Mouse (Mus musculus) heart, embryonic 11.5 days (tissue): ENCODE results near the gene Sgpp1. TPM values are rescaled to one million over a fixed set of nuclear protein-coding genes. Genes with fewer than 3 reads are reported as not detected.

Experiments
- ATAC-seq: fragments of 200-750 bp; cut with Nextera tagmentation; replicated peaks from 2 replicates; pipeline ENCODE4 v1.8.0; 2017; ENCODE audit warnings: moderate library complexity; ENCODE audit not compliant: insufficient number of reproducible peaks, low FRiP score, low TSS enrichment
- H3K27ac ChIP-seq: fragments of 300-500 bp; sonication (generic); 2 replicates; pipeline ENCODE4 v1.5.1; 2014; ENCODE audit warnings: mild to moderate bottlenecking, low read depth, low read length
- H3K27me3 ChIP-seq: fragments of 300-500 bp; sonication (generic); 2 replicates; pipeline ENCODE4 v1.6.1; 2014; ENCODE audit warnings: mild to moderate bottlenecking, low read length, mixed read lengths; ENCODE audit not compliant: control insufficient read depth, insufficient read depth
- H3K36me3 ChIP-seq: fragments of 300-500 bp; sonication (generic); 2 replicates; pipeline ENCODE4 v1.6.1; 2014; ENCODE audit warnings: mild to moderate bottlenecking, low read length, moderate library complexity, mixed read lengths; ENCODE audit not compliant: control insufficient read depth, insufficient read depth
- H3K4me1 ChIP-seq: fragments of 300-500 bp; sonication (generic); 2 replicates; pipeline ENCODE4 v1.6.1; 2014; ENCODE audit warnings: low read length; ENCODE audit not compliant: control insufficient read depth, insufficient read depth
- H3K4me2 ChIP-seq: fragments of 300-500 bp; sonication (generic); 2 replicates; pipeline ENCODE4 v1.6.1; 2014; ENCODE audit warnings: mild to moderate bottlenecking, moderate library complexity
- H3K4me3 ChIP-seq: fragments of 300-500 bp; sonication (generic); 2 replicates; pipeline ENCODE4 v1.5.1; 2014; ENCODE audit warnings: low read depth, low read length
- H3K9ac ChIP-seq: fragments of 300-500 bp; sonication (generic); 2 replicates; pipeline ENCODE4 v1.6.1; 2014; ENCODE audit warnings: mild to moderate bottlenecking, low read depth, low read length, moderate library complexity
- H3K9me3 ChIP-seq: fragments of 300-500 bp; sonication (generic); replicated peaks from 2 replicates; pipeline ENCODE4 v1.6.1; 2016; ENCODE audit warnings: low read length; ENCODE audit not compliant: control insufficient read depth
- WGBS: fragments of 180-500 bp; shearing (Covaris S2); extraction: QIAGEN DNeasy Blood & Tissue Kit; methylation state at CpG from one replicate; pipeline ENCODE4 v1.1.7; 2014; ENCODE audit not compliant: insufficient replicate concordance; 5-methylcytosine and 5-hydroxymethylcytosine counted together
- polyA plus RNA-seq: library from polyadenylated mRNA; unstranded; fragments of >200 nt; fragmentation: Nextera tagmentation; extraction: Ambion mirVana; gene quantifications from 2 replicates; pipeline ENCODE4 v1.2.1, GENCODE M21; 2014

Sgpp1 gene
- 17.1 and 19.9 TPM in 2 replicates for polyA plus RNA-seq

GRCm38 (mm10) chr12:75735246-75736200 is at the start of gene Sgpp1:
Gene Sgpp1, minus strand, starts transcription at chr12:75735729.
- 1% methylated on average over 84 of the region's 105 CpGs for WGBS
- peak; percentile 85 for ATAC-seq
- H3K27ac ChIP-seq = peak within 1 kb of the TSS; percentile 71

DNA sequence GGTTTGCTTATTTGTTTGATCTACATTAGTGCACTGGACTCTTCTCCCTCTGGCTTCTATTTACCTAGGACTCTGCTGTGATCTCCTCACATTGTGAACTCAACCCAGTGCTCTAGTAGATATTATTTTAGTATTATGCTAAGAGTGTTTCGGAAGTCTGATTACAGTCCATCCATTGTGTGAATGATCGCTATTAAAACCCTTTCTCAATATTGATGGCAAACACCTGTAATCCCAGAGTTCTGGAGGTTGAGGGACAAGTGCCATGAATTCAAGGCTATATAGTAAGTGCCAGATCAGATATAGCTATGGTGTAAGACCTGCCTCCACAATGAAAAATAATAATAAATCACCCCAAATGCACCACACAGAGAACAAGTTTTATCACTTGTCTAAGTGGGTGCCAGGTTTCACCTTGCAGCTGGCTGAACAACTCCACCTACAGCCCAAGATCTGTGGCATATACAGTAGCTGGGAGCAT is 48.8 kb upstream of the Sgpp1 start:
- Histone ChIP-seq H3K9me3 (no peaks in the 10 kb centered on the region), H3K4me2 (no peak overlapping the region), H3K4me3 (no peak overlapping the region), H3K36me3 (no peaks in the 10 kb centered on the region), H3K27me3 (no peaks in the 10 kb centered on the region), H3K4me1 (no peaks in the 10 kb centered on the region), H3K27ac (no peak overlapping the region), H3K9ac (no peak overlapping the region)
- WGBS = 77% methylated on average over 2 of the region's 2 CpGs
- no peak for ATAC-seq

More at GRCm38 (mm10) chr12:75735246-75736200, at the start of gene Sgpp1:
- Histone ChIP-seq H3K9ac (peak within 1 kb of the TSS; percentile 95), H3K4me3 (peak within 1 kb of the TSS; percentile 74), H3K4me2 (peak within 1 kb of the TSS; percentile 97), H3K9me3 (no peaks in the 10 kb centered on the region), H3K4me1 (peaks cover 6% of the 10 kb centered on the region), H3K36me3 (no peaks in the 10 kb centered on the region), H3K27me3 (no peaks in the 10 kb centered on the region)

DNA sequence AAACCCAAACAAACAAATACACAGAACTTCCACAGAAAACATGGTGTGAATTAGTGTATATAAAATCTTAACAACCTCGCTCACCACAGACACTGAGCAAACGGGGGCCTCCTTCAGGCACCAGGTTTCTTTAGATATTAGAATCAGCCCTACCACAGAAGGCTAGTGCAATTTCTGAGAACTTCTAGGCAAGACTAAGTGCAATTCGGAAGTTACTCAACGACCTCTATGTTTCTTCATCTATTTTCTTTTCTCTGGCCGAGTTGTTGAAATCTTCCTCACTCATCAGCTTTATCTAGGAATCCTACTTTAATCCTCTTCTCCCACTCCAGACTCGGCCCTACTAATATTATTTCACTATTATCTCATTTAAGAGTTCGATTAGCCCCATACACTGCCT is 46.5 kb upstream of the Sgpp1 start:
- Histone ChIP-seq H3K36me3 (no peaks in the 10 kb centered on the region), H3K27me3 (no peaks in the 10 kb centered on the region)
- whole genome bisulfite sequencing = 66% methylated on average over 7 of the region's 7 CpGs

GRCm38 (mm10) chr12:75781445-75781844 is 45.9 kb upstream of the Sgpp1 start:
- Histone ChIP-seq H3K27me3 (no peaks in the 10 kb centered on the region), H3K36me3 (no peaks in the 10 kb centered on the region), H3K9ac (no peak overlapping the region), H3K4me2 (no peak overlapping the region), H3K4me1 (no peaks in the 10 kb centered on the region), H3K4me3 (no peak overlapping the region), H3K27ac (no peak overlapping the region), H3K9me3 (no peaks in the 10 kb centered on the region)
- no peak for ATAC-seq

More for the DNA sequence above, 46.5 kb upstream of the Sgpp1 start:
- Histone ChIP-seq H3K4me2 (no peak overlapping the region), H3K9ac (no peak overlapping the region), H3K4me1 (no peaks in the 10 kb centered on the region), H3K4me3 (no peak overlapping the region), H3K9me3 (no peaks in the 10 kb centered on the region), H3K27ac (no peak overlapping the region)
- no peak for ATAC-seq

GRCm38 (mm10) chr12:75772424-75773034 is 37.0 kb upstream of the Sgpp1 start:
- Histone ChIP-seq H3K27me3 (no peaks in the 10 kb centered on the region), H3K4me1 (0 out of 2 replicates have a peak, but pooled peaks cover 4% of the 10 kb centered on the region), H3K4me3 (no peak overlapping the region), H3K27ac (no peak overlapping the region), H3K36me3 (no peaks in the 10 kb centered on the region), H3K9ac (no peak overlapping the region), H3K4me2 (no peak overlapping the region), H3K9me3 (no peaks in the 10 kb centered on the region)
- no peak for ATAC-seq
- WGBS = 22% methylated on average over 3 of the region's 3 CpGs

- Histone ChIP-seq H3K27me3 (no peaks in the 10 kb centered on the region), H3K4me3 (no peak overlapping the region), H3K9me3 (no peaks in the 10 kb centered on the region), H3K4me1 (peaks cover 9% of the 10 kb centered on the region), H3K36me3 (no peaks in the 10 kb centered on the region), H3K9ac (no peak overlapping the region), H3K4me2 (no peak overlapping the region), H3K27ac (no peak overlapping the region)
- no peak for ATAC-seq
- WGBS = 9% methylated on average over 3 of the region's 3 CpGs
Observed at GRCm38 (mm10) chr12:75771410-75771809, 35.9 kb upstream of the Sgpp1 start.

GRCm38 (mm10) chr12:75766885-75767317 is 31.4 kb upstream of the Sgpp1 start:
- peak overlapping the region; percentile 50 for H3K27ac ChIP-seq
- 64% methylated on average over 8 of the region's 8 CpGs for WGBS
- ATAC-seq = no peak; the same call in 1 of the 2 replicates

GRCm38 (mm10) chr12:75766395-75766794 is 30.9 kb upstream of the Sgpp1 start:
- no peak overlapping the region for H3K9ac ChIP-seq
- H3K9me3 ChIP-seq = no peaks in the 10 kb centered on the region
- no peak overlapping the region for H3K4me3 ChIP-seq
- no peak overlapping the region for H3K4me2 ChIP-seq
- ATAC-seq = no peak
- no peaks in the 10 kb centered on the region for H3K27me3 ChIP-seq
- whole genome bisulfite sequencing = 66% methylated on average over 6 of the region's 6 CpGs
- no peaks in the 10 kb centered on the region for H3K36me3 ChIP-seq
- H3K4me1 ChIP-seq = peaks cover 11% of the 10 kb centered on the region
- H3K27ac ChIP-seq = peak overlapping the region; percentile 50

More at GRCm38 (mm10) chr12:75766885-75767317, 31.4 kb upstream of the Sgpp1 start:
- peaks cover 14% of the 10 kb centered on the region for H3K4me1 ChIP-seq
- H3K4me2 ChIP-seq = no peak overlapping the region
- no peak overlapping the region for H3K9ac ChIP-seq
- H3K27me3 ChIP-seq = no peaks in the 10 kb centered on the region
- H3K4me3 ChIP-seq = no peak overlapping the region
- H3K36me3 ChIP-seq = no peaks in the 10 kb centered on the region
- H3K9me3 ChIP-seq = no peaks in the 10 kb centered on the region
